Mouse (Mus musculus): ENCODE data around the gene Wipf2.

DNA sequence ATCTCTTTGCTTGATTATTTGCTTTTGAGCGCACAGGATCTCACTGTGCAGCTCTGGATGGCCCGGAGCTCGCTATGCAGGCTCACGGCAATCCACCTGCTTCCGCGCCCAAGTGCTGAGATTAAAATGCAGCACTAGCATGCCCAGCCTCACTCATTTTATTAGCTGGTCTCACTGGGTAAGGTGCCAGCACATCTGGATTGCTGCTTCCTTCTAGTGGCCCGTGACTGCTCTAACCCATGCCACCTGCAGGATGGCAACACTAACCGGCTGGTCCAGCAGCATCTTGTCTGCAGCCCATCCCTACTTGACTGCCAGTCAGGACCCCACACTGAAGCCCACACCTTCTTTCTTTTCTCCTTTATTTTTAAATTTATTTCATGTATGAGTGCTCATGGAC is 9.3 kb upstream of the Wipf2 start:
- TF ChIP-seq POLR2A (IDR thresholded peaks at IDR 0.05; ENCODE audit: insufficient read depth, low read length) = no peak
- no peak for TF ChIP-seq CTCF (IDR thresholded peaks at IDR 0.05; ENCODE audit: low read depth, low read length)
